Mouse (Mus musculus): ENCODE data around the gene Cobl. TPM values are rescaled to one million over a fixed set of nuclear protein-coding genes. Genes with fewer than 3 reads are reported as not detected.

The Cobl gene
- 13.2 TPM in 2 replicates for polyA plus RNA-seq (2015; fragmentation: Nextera tagmentation; extraction: Ambion mirVana)

GRCm38 (mm10) chr11:12464181-12465162, at the start of gene Cobl:
TSS of gene Cobl (minus strand) at chr11:12464960.

Measured in neural tube, postnatal 0 days (tissue).